Mouse (Mus musculus): Measurements from ENCODE around the gene Col4a2. TPM values are rescaled to one million over a fixed set of nuclear protein-coding genes. Genes with fewer than 3 reads are reported as not detected.

The Col4a2 gene
- polyA plus RNA-seq, 2 experiments from 2014 or later = not detected

DNA sequence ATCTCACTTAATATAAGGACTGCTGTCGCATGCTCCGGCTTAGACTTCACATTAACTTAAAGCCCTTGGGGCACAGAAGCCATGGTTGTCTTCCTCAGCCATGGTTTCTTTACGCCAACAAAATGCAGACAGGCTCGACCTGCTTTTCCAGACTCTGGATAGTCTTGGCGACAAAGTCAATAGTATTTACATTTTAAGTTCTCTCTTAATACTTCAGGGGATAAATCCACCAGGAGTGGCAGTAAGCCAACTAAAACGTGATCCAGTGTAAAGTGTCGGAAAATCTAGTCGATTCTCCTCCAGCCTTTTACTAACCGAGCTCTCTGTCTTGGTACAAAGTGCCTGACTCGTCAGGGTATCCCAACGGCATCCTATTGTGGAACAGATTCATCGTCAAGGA is 185.7 kb downstream of the Col4a2 start:
- no peak for ATAC-seq

Other genes starting within 250 kb of the Col4a2 start
- gene Col4a1, start within 50 bp of the Col4a2 start, polyA plus RNA-seq (2017; shearing (Covaris generic)) = under 1 TPM in 1 of 2 experiments, not detected in 1; 0.22 TPM
- gene Rab20, start 165.9 kb downstream of the Col4a2 start, polyA plus RNA-seq (2017; shearing (Covaris generic)) = 10 to 100 TPM; 12.0 to 12.8 TPM
- 10 to 100 TPM; 56.4 to 77.8 TPM for gene Naxd, start 184.7 kb downstream of the Col4a2 start, polyA plus RNA-seq (2017; shearing (Covaris generic))
- 10 to 100 TPM; 11.8 to 14.4 TPM for gene Cars2, start 238.0 kb downstream of the Col4a2 start, polyA plus RNA-seq (2017; shearing (Covaris generic))
- 10 to 100 TPM; 68.4 to 71.0 TPM for gene Ing1, start 242.8 kb downstream of the Col4a2 start, polyA plus RNA-seq (2017; shearing (Covaris generic))

Data from CD4-positive, CD25-positive, alpha-beta regulatory T cell, adult 4 months (primary cell).